Mouse (Mus musculus): ENCODE data around the gene Knstrn.

DNA sequence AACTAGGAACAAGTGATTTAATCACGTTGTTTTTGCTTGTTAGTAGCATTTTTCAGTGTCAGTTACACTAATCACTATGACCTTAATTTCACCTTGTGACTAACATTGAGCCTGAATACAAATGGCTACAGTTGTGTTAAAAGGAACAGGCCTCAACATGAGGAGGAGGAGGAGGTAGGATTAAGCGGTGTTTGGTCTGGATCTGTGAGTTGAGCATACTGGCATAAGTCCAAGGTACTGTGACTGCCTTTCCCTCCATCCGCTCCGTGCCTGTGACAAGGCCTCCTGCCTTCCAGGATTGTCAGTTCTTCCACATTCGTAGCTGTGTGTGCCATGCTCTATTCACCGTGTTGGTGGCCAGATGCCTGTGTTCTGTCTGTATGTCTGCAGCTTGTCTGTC is 21.3 kb downstream of the Knstrn start:
- TF ChIP-seq CTCF (IDR thresholded peaks at IDR 0.05; ENCODE audit: control insufficient read depth, insufficient read depth, low read length): no peak
- TF ChIP-seq POLR2A (IDR thresholded peaks at IDR 0.05; ENCODE audit: borderline replicate concordance, control insufficient read depth, low read depth, low read length): no peak
